In the genomic region with DNA sequence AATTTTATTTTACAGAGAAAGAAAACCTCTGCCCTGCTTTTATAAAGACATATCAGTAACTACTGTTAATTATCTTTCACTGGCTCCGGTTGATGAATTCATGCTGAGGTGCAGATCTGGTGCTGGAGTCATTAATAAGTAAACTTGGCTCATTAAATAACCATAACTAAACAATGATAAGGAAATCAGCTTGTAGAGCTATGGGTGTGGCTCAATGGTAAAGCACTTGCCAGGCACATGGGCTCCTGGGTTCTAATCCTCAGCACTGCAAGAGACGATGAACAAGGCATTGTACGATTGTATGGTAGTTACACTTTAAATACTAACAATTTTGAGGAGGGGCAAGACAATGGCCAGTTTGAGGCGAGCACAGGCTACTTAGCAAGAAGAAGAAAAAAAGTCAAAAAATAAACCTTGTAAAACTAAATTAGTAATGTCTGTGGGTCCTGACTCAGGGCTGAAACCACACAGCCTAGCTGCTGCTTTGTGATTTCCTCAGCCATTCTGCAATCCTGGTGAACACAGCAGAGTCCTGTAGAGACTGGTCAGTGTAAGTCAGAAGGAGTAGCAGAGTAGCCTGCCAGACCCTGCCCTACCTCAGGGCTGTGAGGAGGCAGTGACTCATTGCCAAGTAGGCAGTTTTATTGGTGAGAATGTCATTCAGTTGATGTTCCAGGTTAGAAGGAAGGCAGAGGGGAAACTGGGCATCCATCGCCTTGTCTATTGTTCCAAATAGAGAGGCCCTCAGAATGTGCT, we compare ENCODE assay signal across 14 mouse cellular contexts.
"Had no signal": no experiment of that assay in that cellular context is flagged by ENCODE, and none has a peak within 500 bp of the region (broad histone marks: within the 10 kb centered on the region; RNA-seq: fewer than 3 reads in every experiment).

No protein-coding gene starts in this region.

- ATAC-seq: lung, postnatal 0 days; midbrain, embryonic 16.5 days had no signal

- H3K4me2 ChIP-seq: kidney, embryonic 15.5 days; liver, embryonic 11.5 days; liver, embryonic 15.5 days; neural tube, embryonic 13.5 days had no signal

- H3K4me3 ChIP-seq: kidney, embryonic 15.5 days; liver, embryonic 15.5 days; midbrain, embryonic 10.5 days; neural tube, embryonic 13.5 days had no signal

- H3K4me1 ChIP-seq: kidney, embryonic 15.5 days; liver, embryonic 15.5 days; midbrain, embryonic 10.5 days; neural tube, embryonic 13.5 days had no signal

- H3K9me3 ChIP-seq: kidney, embryonic 15.5 days; liver, embryonic 15.5 days; midbrain, embryonic 10.5 days; neural tube, embryonic 13.5 days had no signal

- H3K36me3 ChIP-seq: kidney, embryonic 15.5 days; liver, embryonic 15.5 days; midbrain, embryonic 10.5 days had no signal

- H3K9ac ChIP-seq: kidney, embryonic 15.5 days; liver, embryonic 15.5 days; neural tube, embryonic 13.5 days had no signal

- DNase-seq: kidney, postnatal 14 days; left cerebral cortex, postnatal 4 days; lung, adult 2 months; lung, postnatal 36 days; retina, postnatal 1 day; right cerebral cortex, postnatal 4 days; thymus, postnatal 36 days had no signal

- H3K27ac ChIP-seq: kidney, embryonic 15.5 days; liver, embryonic 15.5 days; midbrain, embryonic 10.5 days; neural tube, embryonic 13.5 days had no signal

- H3K27me3 ChIP-seq: kidney, embryonic 15.5 days; liver, embryonic 15.5 days; neural tube, embryonic 13.5 days had no signal
